Mouse (Mus musculus) thymus, postnatal 36 days (tissue): ENCODE results near the gene Ptpn3.

Experiments
- DNase-seq, 2 experiments: peaks; one replicate each; pipeline ENCODE4 v3.0.0; 2022; ENCODE audit warnings: mixed read lengths in 2 of 2

The Ptpn3 gene

DNA sequence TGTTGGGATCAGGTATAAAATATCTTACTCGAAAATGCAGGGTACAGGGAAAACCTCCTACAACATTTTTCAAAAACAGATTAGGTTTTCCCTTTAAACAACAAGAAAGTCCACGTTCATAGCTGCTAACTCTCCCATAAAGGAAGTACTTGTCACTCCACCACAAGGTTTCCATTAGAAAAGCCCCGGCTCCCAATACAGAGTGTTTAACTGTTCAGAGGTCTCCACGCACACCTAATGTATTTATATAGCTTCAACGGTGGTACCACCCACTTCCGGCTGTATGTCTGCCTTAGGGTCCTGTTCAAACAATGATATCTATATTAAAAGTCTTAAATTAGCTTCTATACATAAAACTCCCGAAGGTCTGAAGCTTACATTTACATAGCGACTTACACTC lies 39.2 kb downstream of the Ptpn3 start:
- DNase-seq = no peak

GRCm38 (mm10) chr4:57261813-57262212 lies 39.8 kb downstream of the Ptpn3 start:
- DNase-seq = no peak

- no peak for DNase-seq
Observed at GRCm38 (mm10) chr4:57258159-57259035, 43.2 kb downstream of the Ptpn3 start.

- no peak for DNase-seq
Observed at GRCm38 (mm10) chr4:57257409-57257808, 44.2 kb downstream of the Ptpn3 start.

DNA sequence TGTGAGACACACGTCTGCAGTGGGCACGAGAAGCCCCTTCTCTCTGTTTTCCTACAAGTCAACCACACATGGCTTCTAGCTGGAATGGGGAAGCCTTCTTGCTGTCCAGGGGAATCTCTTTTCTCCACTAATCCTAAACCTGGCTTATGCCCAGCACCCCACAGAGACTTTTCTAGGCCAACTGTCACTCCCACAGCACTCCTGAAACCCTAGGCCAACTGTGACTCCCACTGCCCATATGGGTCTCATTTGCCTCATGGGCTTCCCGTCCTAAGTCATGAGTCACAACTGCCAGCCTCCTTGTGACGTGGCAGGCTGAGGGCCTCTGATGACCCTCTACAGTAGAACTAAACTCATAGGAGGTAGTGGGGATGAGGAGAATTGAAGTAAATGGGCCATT lies 44.9 kb downstream of the Ptpn3 start:
- no peak for DNase-seq

GRCm38 (mm10) chr4:57254412-57254811 lies 47.2 kb downstream of the Ptpn3 start:
- DNase-seq = no peak

- no peak for DNase-seq
Observed at GRCm38 (mm10) chr4:57250636-57251035, 51.0 kb downstream of the Ptpn3 start.

- no peak for DNase-seq
Observed at GRCm38 (mm10) chr4:57249108-57249507, 52.5 kb downstream of the Ptpn3 start.

GRCm38 (mm10) chr4:57244874-57245273 lies 56.8 kb downstream of the Ptpn3 start:
- no peak for DNase-seq

GRCm38 (mm10) chr4:57243312-57243711 lies 58.3 kb downstream of the Ptpn3 start:
- DNase-seq = no peak

- DNase-seq = no peak
Observed at GRCm38 (mm10) chr4:57240934-57241333, 60.7 kb downstream of the Ptpn3 start.

GRCm38 (mm10) chr4:57240100-57240499 lies 61.5 kb downstream of the Ptpn3 start:
- DNase-seq = no peak

- DNase-seq = no peak
Observed at GRCm38 (mm10) chr4:57239112-57239511, 62.5 kb downstream of the Ptpn3 start.

DNA sequence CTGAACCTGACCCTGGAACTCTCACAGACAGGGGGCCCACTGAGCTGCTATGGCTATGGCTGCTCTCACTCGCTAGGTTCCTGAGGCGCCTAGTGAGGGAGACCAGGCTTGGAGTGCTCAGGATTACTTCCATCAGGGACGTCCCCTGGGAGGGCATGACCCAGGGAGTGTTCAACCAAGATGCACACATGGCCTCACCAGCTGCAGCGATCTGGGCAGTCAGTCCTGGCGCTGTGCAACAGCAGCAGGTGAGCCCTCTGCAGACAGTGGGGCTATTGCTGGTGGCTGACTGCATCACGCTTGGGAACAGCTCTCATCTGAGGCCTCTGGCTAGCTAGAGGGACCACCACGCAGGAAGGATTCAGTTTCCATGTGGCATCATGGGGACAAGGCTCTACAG lies 63.5 kb downstream of the Ptpn3 start:
- no peak for DNase-seq

- no peak for DNase-seq
Observed at GRCm38 (mm10) chr4:57236513-57236912, 65.1 kb downstream of the Ptpn3 start.

- no peak for DNase-seq
Observed at GRCm38 (mm10) chr4:57235741-57236140, 65.9 kb downstream of the Ptpn3 start.

GRCm38 (mm10) chr4:57234348-57234747 lies 67.3 kb downstream of the Ptpn3 start:
- DNase-seq = no peak

DNA sequence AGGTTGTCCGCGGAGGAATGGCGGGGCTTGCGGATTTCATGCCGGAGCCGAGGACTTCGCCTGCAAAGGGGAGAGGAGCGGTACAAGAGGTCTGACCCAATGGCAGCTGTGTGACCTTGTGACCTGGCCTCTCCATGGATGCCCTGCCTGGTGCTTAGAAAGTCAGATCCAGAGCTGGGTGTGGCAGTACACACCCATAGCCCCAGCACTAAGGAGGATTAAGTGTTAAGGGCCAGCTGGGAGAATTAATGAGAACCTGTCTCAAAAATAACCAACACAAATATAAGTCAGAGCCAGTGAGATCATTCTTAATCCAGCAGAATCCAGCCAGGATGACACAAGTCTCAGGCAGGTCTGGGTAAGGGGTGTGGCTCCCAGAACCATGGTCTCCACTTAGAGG lies 69.2 kb downstream of the Ptpn3 start:
- DNase-seq = no peak

DNA sequence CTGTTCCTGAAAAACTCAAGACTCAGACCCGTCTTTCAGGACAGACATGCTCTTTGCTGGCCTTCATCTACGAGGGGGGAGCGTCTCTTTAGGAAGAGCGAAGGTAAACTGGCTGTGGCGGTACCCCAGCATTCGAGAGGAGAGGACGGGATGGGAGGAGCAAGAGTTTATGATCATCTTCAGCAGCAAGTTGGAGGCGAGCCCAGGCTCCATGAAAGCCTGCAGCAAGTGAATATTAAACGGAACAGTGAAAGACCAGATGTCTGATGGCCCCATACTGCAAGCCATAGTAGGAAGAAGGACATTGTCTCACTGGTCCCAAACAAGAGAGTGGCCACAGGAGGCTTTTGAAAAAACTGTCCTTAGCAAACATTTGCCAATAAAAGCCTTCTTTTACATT lies 70.3 kb downstream of the Ptpn3 start:
- DNase-seq = no peak

DNA sequence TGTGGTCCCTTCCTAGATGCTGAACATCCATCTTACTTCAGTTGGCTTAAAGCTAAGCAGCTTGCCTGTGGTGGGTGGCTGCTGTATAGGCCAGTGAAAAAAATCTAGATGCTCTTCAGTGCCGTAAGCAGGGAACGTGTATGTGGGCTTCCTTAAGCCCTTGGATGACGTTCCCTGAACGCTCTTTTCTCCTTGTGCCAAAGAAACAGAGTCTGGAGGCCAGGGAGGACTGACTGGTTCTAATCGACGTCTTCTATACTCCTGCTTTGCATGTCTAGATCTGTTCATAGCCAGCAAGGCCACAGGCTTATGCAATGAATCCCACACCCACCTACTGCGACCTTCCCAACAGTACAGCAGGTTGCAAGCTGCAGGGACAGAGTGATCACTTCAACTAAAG lies 71.3 kb downstream of the Ptpn3 start:
- no peak for DNase-seq

GRCm38 (mm10) chr4:57228601-57229520 lies 72.8 kb downstream of the Ptpn3 start:
- no peak for DNase-seq

GRCm38 (mm10) chr4:57224776-57225175 lies 76.9 kb downstream of the Ptpn3 start:
- DNase-seq = no peak

DNA sequence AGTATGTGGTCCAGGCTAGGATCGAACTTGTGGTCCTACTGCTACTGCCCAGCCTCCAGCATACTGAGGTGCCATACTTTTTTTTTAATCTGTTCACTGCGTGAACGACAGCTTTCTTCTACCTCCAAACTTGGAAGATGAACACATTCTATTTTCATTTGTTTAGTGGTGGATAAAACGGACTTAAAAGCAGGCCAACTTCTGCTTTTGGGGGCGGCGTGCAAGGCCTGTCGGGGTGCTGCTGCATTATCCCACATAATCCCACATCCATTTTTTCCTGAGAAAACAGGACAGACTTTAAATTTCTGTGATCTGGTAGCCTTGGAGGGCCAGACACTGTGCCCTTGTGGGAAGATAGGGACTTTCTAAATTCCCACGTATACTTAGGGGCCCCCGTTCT lies 83.9 kb downstream of the Ptpn3 start:
- no peak for DNase-seq

DNA sequence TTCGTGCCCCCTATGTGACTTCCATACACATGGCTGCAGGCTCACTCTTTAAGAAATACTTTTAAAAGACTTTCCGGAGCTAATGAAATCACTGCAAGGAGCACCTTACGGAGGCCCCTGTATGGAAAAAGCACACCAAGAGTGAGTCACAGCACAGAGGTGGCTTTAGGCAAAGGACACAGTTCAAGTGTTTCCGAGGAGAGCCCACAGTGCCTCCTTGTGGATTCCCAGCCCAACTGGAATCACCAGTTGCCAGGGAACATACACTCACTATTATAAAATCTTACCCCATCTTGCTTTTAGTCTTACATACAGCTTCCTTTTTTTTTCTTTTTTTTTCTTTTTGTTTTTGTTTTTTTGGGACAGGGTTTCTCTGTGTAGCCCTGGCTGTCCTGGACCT lies 85.1 kb downstream of the Ptpn3 start:
- no peak for DNase-seq
